Mouse (Mus musculus) megakaryocyte-erythroid progenitor cell, adult 5 weeks (primary cell): Measurements from ENCODE around the gene Zc4h2. TPM values are rescaled to one million over a fixed set of nuclear protein-coding genes. Genes with fewer than 3 reads are reported as not detected.

Experiments used
- polyA plus RNA-seq: library from polyadenylated mRNA; stranded (reverse); fragments of >175 nt; gene quantifications from 2 replicates; pipeline ENCODE4 v1.2.3, GENCODE M21; 2012

Gene Zc4h2
- polyA plus RNA-seq: 0.30 and 0.54 TPM in 2 replicates

GRCm38 (mm10) chrX:95657804-95658599, at the start of gene Zc4h2:
Gene Zc4h2 (minus strand): TSS chrX:95658509.

Other genes with a start within 250 kb of the Zc4h2 start
- 0.56 and 0.61 TPM in 2 replicates for gene Amer1, start 213.6 kb downstream of the Zc4h2 start, polyA plus RNA-seq
- gene Asb12, start 100.5 kb downstream of the Zc4h2 start, polyA plus RNA-seq: not detected in 2 replicates
- gene Pfn5, start 100.4 kb downstream of the Zc4h2 start, polyA plus RNA-seq: not detected in 2 replicates
- 0.09 and 0.33 TPM in 2 replicates for gene Zc3h12b, start 53.2 kb upstream of the Zc4h2 start, polyA plus RNA-seq